Mouse (Mus musculus) heart, postnatal 0 days (tissue): ENCODE measurements around the gene Os9. TPM values are rescaled to one million over a fixed set of nuclear protein-coding genes. Genes with fewer than 3 reads are reported as not detected.

ENCODE experiments used
- ATAC-seq: fragments of 200-750 bp; cut with Nextera tagmentation; 2 replicates; pipeline ENCODE4 v1.8.0; 2017; ENCODE audit warnings: low read depth, moderate number of reproducible peaks, moderate library complexity; ENCODE audit not compliant: insufficient read depth
- DNase-seq: peaks from one replicate; pipeline ENCODE4 v3.0.0-alpha.2; 2016; ENCODE audit warnings: low spot score
- H3K27ac ChIP-seq: fragments of 300-500 bp; sonication (generic); 2 replicates; pipeline ENCODE4 v1.5.1; 2014; ENCODE audit warnings: low read depth, mild to moderate bottlenecking
- H3K27me3 ChIP-seq: fragments of 300-500 bp; sonication (generic); 2 replicates; pipeline ENCODE4 v1.6.1; 2014; ENCODE audit warnings: low read length, mixed read lengths; ENCODE audit not compliant: control insufficient read depth, insufficient read depth
- H3K36me3 ChIP-seq: fragments of 300-500 bp; sonication (generic); replicated peaks from 2 replicates; pipeline ENCODE4 v1.6.1; 2014; ENCODE audit warnings: low read length, mixed read lengths; ENCODE audit not compliant: control insufficient read depth, insufficient read depth
- H3K4me1 ChIP-seq: fragments of 300-500 bp; sonication (generic); 2 replicates; pipeline ENCODE4 v1.6.1; 2014; ENCODE audit warnings: antibody characterized with exemption; ENCODE audit not compliant: control insufficient read depth, insufficient read depth
- H3K4me2 ChIP-seq: fragments of 300-500 bp; sonication (generic); 2 replicates; pipeline ENCODE4 v1.6.1; 2014; ENCODE audit warnings: low read depth, mild to moderate bottlenecking, low read length, moderate library complexity
- H3K4me3 ChIP-seq: fragments of 300-500 bp; sonication (generic); 2 replicates; pipeline ENCODE4 v1.5.1; 2014; ENCODE audit warnings: low read depth, low read length
- H3K9ac ChIP-seq: fragments of 300-500 bp; sonication (generic); replicated peaks from 2 replicates; pipeline ENCODE4 v1.6.1; 2014; ENCODE audit warnings: low read depth, low read length, mixed read lengths
- H3K9me3 ChIP-seq: fragments of 300-500 bp; sonication (generic); replicated peaks from 2 replicates; pipeline ENCODE4 v1.6.1; 2016; ENCODE audit warnings: low read length; ENCODE audit not compliant: control insufficient read depth
- CTCF ChIP-seq: IDR thresholded peaks from 2 replicates; pipeline ENCODE4 v1.5.1; 2016; ENCODE audit warnings: antibody characterized with exemption, control low read depth, low read depth
- EP300 ChIP-seq: IDR thresholded peaks from 2 replicates; pipeline ENCODE4 v1.6.1; 2016; ENCODE audit warnings: antibody characterized with exemption, low read depth
- WGBS: fragments of 180-500 bp; shearing (Covaris S2); extraction: QIAGEN DNeasy Blood & Tissue Kit; methylation state at CpG from one replicate; pipeline ENCODE4 v1.1.7; 2014; 5-methylcytosine and 5-hydroxymethylcytosine counted together
- polyA plus RNA-seq: library from polyadenylated mRNA; unstranded; fragments of >200 nt; fragmentation: Nextera tagmentation; extraction: Ambion mirVana; gene quantifications from 2 replicates; pipeline ENCODE4 v1.2.1, GENCODE M21; 2015
- total RNA-seq: library from RNA; depleted of rRNA; stranded (reverse); fragments of >200 nt; gene quantifications from 2 replicates; pipeline ENCODE4 v1.2.3, GENCODE M21; 2014; ENCODE audit warnings: low replicate concordance

Gene Os9
- total and polyA plus RNA-seq, 2 experiments from 2014 or later: 39.8 to 40.0 TPM

GRCm38 (mm10) chr10:127085052-127085451, 35.9 kb downstream of the Os9 start:
- Histone ChIP-seq H3K9me3 (no peaks in the 10 kb centered on the region), H3K4me3 (no peak overlapping the region), H3K9ac (no peak overlapping the region), H3K4me2 (no peak overlapping the region), H3K27ac (no peak overlapping the region), H3K4me1 (no peaks in the 10 kb centered on the region), H3K27me3 (peaks cover 70% of the 10 kb centered on the region), H3K36me3 (no peaks in the 10 kb centered on the region)
- no peak for TF ChIP-seq CTCF
- no peak for TF ChIP-seq EP300
- ATAC-seq (no peak), DNase-seq (no peak)
- 70% methylated on average over 9 of the region's 9 CpGs for WGBS

GRCm38 (mm10) chr10:127083915-127084306, 37.0 kb downstream of the Os9 start:
- Histone ChIP-seq H3K9ac (no peak overlapping the region), H3K4me1 (no peaks in the 10 kb centered on the region), H3K36me3 (no peaks in the 10 kb centered on the region), H3K4me3 (no peak overlapping the region), H3K27me3 (peaks cover 70% of the 10 kb centered on the region), H3K4me2 (no peak overlapping the region), H3K27ac (no peak overlapping the region), H3K9me3 (no peaks in the 10 kb centered on the region)
- 35% methylated on average over 5 of the region's 5 CpGs for WGBS
- TF ChIP-seq EP300: no peak
- no peak for TF ChIP-seq CTCF
- DNase-seq (no peak), ATAC-seq (no peak)

GRCm38 (mm10) chr10:127083292-127083914, 37.5 kb downstream of the Os9 start:
- Histone ChIP-seq H3K9me3 (no peaks in the 10 kb centered on the region), H3K9ac (no peak overlapping the region), H3K4me3 (no peak overlapping the region), H3K27ac (no peak overlapping the region), H3K27me3 (peaks cover 73% of the 10 kb centered on the region), H3K36me3 (no peaks in the 10 kb centered on the region), H3K4me2 (no peak overlapping the region), H3K4me1 (no peaks in the 10 kb centered on the region)
- 32% methylated on average over 8 of the region's 8 CpGs for WGBS
- no peak for TF ChIP-seq EP300
- ATAC-seq (no peak), DNase-seq (no peak)

GRCm38 (mm10) chr10:127081996-127082620, 38.8 kb downstream of the Os9 start:
- Histone ChIP-seq H3K27ac (no peak overlapping the region), H3K4me2 (peak overlapping the region; percentile 57; the same call in 1 of the 2 replicates), H3K9me3 (no peaks in the 10 kb centered on the region), H3K4me1 (no peaks in the 10 kb centered on the region), H3K4me3 (no peak overlapping the region; the same call in 1 of the 2 replicates), H3K36me3 (no peaks in the 10 kb centered on the region), H3K9ac (no peak overlapping the region), H3K27me3 (peaks cover 76% of the 10 kb centered on the region)
- TF ChIP-seq CTCF (no peak), EP300 (no peak)
- no peak for DNase-seq
- no peak for ATAC-seq
- 31% methylated on average over 8 of the region's 8 CpGs for WGBS

GRCm38 (mm10) chr10:127080901-127081780, 39.8 kb downstream of the Os9 start:
- Histone ChIP-seq H3K9me3 (no peaks in the 10 kb centered on the region), H3K9ac (no peak overlapping the region), H3K27ac (no peak overlapping the region), H3K36me3 (no peaks in the 10 kb centered on the region), H3K27me3 (peaks cover 83% of the 10 kb centered on the region), H3K4me1 (no peaks in the 10 kb centered on the region), H3K4me3 (peak overlapping the region; percentile 45), H3K4me2 (peak overlapping the region; percentile 57)
- ATAC-seq: no peak
- no peak for DNase-seq
- WGBS: 5% methylated on average over 47 of the region's 48 CpGs
- TF ChIP-seq CTCF: no peak
